Mouse (Mus musculus) gastrocnemius, postnatal 14 days (tissue): ENCODE results near the gene Gm3371. TPM values are rescaled to one million over a fixed set of nuclear protein-coding genes. Genes with fewer than 3 reads are reported as not detected.
"Not testable (repeated sequence)": the region's sequence is repeated elsewhere in the genome, so short reads cannot be mapped to it uniquely, and the experiment has no call there.

ENCODE experiments used
- DNase-seq: peaks from one replicate; pipeline ENCODE4 v3.0.0; 2021; ENCODE audit warnings: mixed read lengths
- intact Hi-C: fragments of 180-260 bp; cut with DNase I; formaldehyde crosslinking; loops from one replicate; pipeline ENCODE4 v1.15.1; 2025; ENCODE audit warnings: low total_unique reads
- long read RNA-seq, 2 experiments: library from polyadenylated mRNA; stranded (forward); transcript quantifications; one replicate each; pipeline ENCODE4 v2.0.0; 2021
- total RNA-seq, 2 experiments: library from RNA; stranded (reverse); gene quantifications; 2 replicates each; pipeline ENCODE4 v1.2.3; 2021

Gm3371 gene
- not detected for total RNA-seq
- long read RNA-seq, experiment 1: 0 reads
- long read RNA-seq, experiment 2: 0 reads

- DNase-seq, intact Hi-C loops: not testable (repeated sequence)
These were observed at the start of gene Gm3371 for GRCm38 (mm10) chr14:44410588-44410987. Gm3371 (minus strand) TSS chr14:44410688.

- DNase-seq, intact Hi-C loops: not testable (repeated sequence)
These were observed 22.8 kb upstream of the Gm3371 start, which contains the start of gene Gm8232 for GRCm38 (mm10) chr14:44433335-44433734. Gm8232 (plus strand) TSS chr14:44433635.

- intact Hi-C loops: not testable (repeated sequence)
These were observed 26.3 kb downstream of the Gm3371 start for GRCm38 (mm10) chr14:44384233-44384632.

GRCm38 (mm10) chr14:44365057-44365456 is 45.4 kb downstream of the Gm3371 start, which contains the start of gene Gm8229:
Gm8229 (plus strand) TSS chr14:44365357.
- intact Hi-C loops, DNase-seq: not testable (repeated sequence)

More at GRCm38 (mm10) chr14:44384233-44384632, 26.3 kb downstream of the Gm3371 start:
- DNase-seq: not testable (repeated sequence)

- DNase-seq, intact Hi-C loops: not testable (repeated sequence)
These were observed 48.2 kb downstream of the Gm3371 start for GRCm38 (mm10) chr14:44362301-44362700.

- intact Hi-C loops, DNase-seq: not testable (repeated sequence)
These were observed 49.1 kb downstream of the Gm3371 start for GRCm38 (mm10) chr14:44361416-44361815.

Other genes with a start within 250 kb of the Gm3371 start
- not detected for gene Gm8212, start 213.0 kb downstream of the Gm3371 start, total RNA-seq
- gene 4930503E14Rik, start 197.4 kb downstream of the Gm3371 start, total RNA-seq: not detected
- not detected for gene Gm8220, start 125.1 kb downstream of the Gm3371 start, total RNA-seq
- not detected for gene Gm5930, start 72.1 kb downstream of the Gm3371 start, total RNA-seq
- gene Gm8229, start 45.3 kb downstream of the Gm3371 start, total RNA-seq: not detected
- not detected for gene Gm8232, start 22.9 kb upstream of the Gm3371 start, total RNA-seq
- gene BC061237, start 81.8 kb upstream of the Gm3371 start, total RNA-seq: not detected
- not detected for gene Gm17093, start 107.6 kb upstream of the Gm3371 start, total RNA-seq
- gene Gm8247, start 172.5 kb upstream of the Gm3371 start, total RNA-seq: not detected
- gene Gm5624, start 217.2 kb upstream of the Gm3371 start, total RNA-seq: not detected